Mouse (Mus musculus) embryonic facial prominence, embryonic 12.5 days (tissue): Measurements from ENCODE around the gene Sema3e. TPM values are rescaled to one million over a fixed set of nuclear protein-coding genes. Genes with fewer than 3 reads are reported as not detected.

Experiments used
- ATAC-seq: fragments of 200-750 bp; cut with Nextera tagmentation; 2 replicates; pipeline ENCODE4 v1.8.0; 2017; ENCODE audit not compliant: insufficient number of reproducible peaks, insufficient read depth, low FRiP score, low TSS enrichment
- H3K27ac ChIP-seq: fragments of 300-500 bp; sonication (generic); 2 replicates; pipeline ENCODE4 v1.5.1; 2016; ENCODE audit warnings: mild to moderate bottlenecking
- H3K27me3 ChIP-seq: fragments of 300-500 bp; sonication (generic); 2 replicates; pipeline ENCODE4 v1.6.1; 2016; ENCODE audit warnings: mild to moderate bottlenecking, moderate library complexity
- H3K36me3 ChIP-seq: fragments of 300-500 bp; sonication (generic); 2 replicates; pipeline ENCODE4 v1.6.1; 2016; ENCODE audit warnings: mild to moderate bottlenecking
- H3K4me1 ChIP-seq: fragments of 300-500 bp; sonication (generic); 2 replicates; pipeline ENCODE4 v1.6.1; 2016
- H3K4me2 ChIP-seq: fragments of 300-500 bp; sonication (generic); replicated peaks from 2 replicates; pipeline ENCODE4 v1.6.1; 2016; ENCODE audit warnings: mild to moderate bottlenecking, moderate library complexity
- H3K4me3 ChIP-seq: fragments of 300-500 bp; sonication (generic); 2 replicates; pipeline ENCODE4 v1.5.1; 2016; ENCODE audit warnings: mild to moderate bottlenecking
- H3K9ac ChIP-seq: fragments of 300-500 bp; sonication (generic); 2 replicates; pipeline ENCODE4 v1.6.1; 2016; ENCODE audit warnings: mild to moderate bottlenecking, moderate library complexity
- H3K9me3 ChIP-seq: fragments of 300-500 bp; sonication (generic); 2 replicates; pipeline ENCODE4 v1.6.1; 2016; ENCODE audit warnings: mild to moderate bottlenecking, moderate library complexity
- WGBS: fragments of 180-500 bp; shearing (Covaris S2); methylation state at CpG from one replicate; pipeline ENCODE4 v1.1.7; 2016; 5-methylcytosine and 5-hydroxymethylcytosine counted together
- polyA plus RNA-seq: library from polyadenylated mRNA; unstranded; fragments of >200 nt; fragmentation: Nextera tagmentation; extraction: Ambion mirVana; gene quantifications from 2 replicates; pipeline ENCODE4 v1.2.1, GENCODE M21; 2016

Gene Sema3e
- polyA plus RNA-seq, 1 experiment from 2014 or later = 3.2 TPM

- no peak overlapping the region for H3K9ac ChIP-seq
- no peak overlapping the region for H3K27ac ChIP-seq
- H3K4me3 ChIP-seq = no peak overlapping the region
- no peaks in the 10 kb centered on the region for H3K27me3 ChIP-seq
- H3K9me3 ChIP-seq = no peaks in the 10 kb centered on the region
- 83% methylated on average over 5 of the region's 5 CpGs for WGBS
- no peak overlapping the region for H3K4me2 ChIP-seq
- ATAC-seq = no peak
- H3K4me1 ChIP-seq = no peaks in the 10 kb centered on the region
- no peaks in the 10 kb centered on the region for H3K36me3 ChIP-seq
These were observed 137.5 kb downstream of the Sema3e start for GRCm38 (mm10) chr5:14162579-14162978.

DNA sequence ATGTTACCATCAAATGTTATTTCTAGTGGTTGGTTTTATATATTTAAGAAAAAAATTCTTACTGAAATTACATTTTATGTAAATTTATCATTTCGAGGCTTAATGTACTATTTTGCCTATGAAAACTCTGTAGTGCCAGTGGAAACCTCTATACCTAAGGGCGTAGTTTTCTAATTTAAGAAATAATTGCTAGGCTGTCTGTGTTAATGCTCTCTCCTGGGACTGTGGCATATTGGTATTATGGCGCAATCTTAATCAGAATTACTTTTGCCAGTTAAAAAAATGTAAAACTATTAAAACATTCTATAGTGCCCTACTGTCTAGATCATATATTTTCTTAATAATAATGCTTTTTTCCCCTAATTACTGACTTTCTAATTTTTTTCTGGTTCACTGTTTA, 138.2 kb downstream of the Sema3e start:
- 86% methylated on average over 3 of the region's 3 CpGs for WGBS

DNA sequence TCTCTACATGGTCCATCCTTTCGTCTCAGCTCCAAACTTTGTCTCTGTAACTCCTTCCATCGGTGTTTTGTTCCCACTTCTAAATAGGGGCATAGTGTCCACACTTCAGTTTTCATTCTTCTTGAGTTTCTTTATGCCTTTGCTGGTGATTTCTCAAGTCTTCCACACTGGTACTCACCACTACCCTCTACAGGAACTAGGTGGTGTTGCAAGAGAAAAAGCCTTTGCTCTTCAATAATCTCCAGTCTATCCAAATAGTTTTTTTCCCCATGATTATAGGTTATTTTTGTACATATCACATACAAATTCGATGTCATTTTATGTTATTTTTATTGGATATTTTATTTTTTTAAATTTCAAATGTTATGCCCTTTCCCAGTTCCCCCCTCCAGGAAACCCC, 142.7 kb downstream of the Sema3e start:
- Histone ChIP-seq H3K36me3 (no peaks in the 10 kb centered on the region), H3K27me3 (no peaks in the 10 kb centered on the region), H3K27ac (no peak overlapping the region), H3K9me3 (no peaks in the 10 kb centered on the region), H3K9ac (no peak overlapping the region), H3K4me2 (no peak overlapping the region), H3K4me1 (no peaks in the 10 kb centered on the region), H3K4me3 (no peak overlapping the region)
- 69% methylated on average over 3 of the region's 3 CpGs for WGBS
- ATAC-seq = no peak

More for the DNA sequence above, 138.2 kb downstream of the Sema3e start:
- no peak for ATAC-seq
- Histone ChIP-seq H3K36me3 (no peaks in the 10 kb centered on the region), H3K4me3 (no peak overlapping the region), H3K4me2 (no peak overlapping the region), H3K4me1 (no peaks in the 10 kb centered on the region), H3K27ac (no peak overlapping the region), H3K9me3 (no peaks in the 10 kb centered on the region), H3K9ac (no peak overlapping the region), H3K27me3 (no peaks in the 10 kb centered on the region)

- Histone ChIP-seq H3K9me3 (no peaks in the 10 kb centered on the region), H3K4me2 (no peak overlapping the region), H3K27me3 (no peaks in the 10 kb centered on the region), H3K36me3 (no peaks in the 10 kb centered on the region), H3K4me1 (0 out of 2 replicates have a peak, but pooled peaks cover 2% of the 10 kb centered on the region), H3K27ac (no peak overlapping the region), H3K4me3 (no peak overlapping the region), H3K9ac (no peak overlapping the region)
- 69% methylated on average over 10 of the region's 10 CpGs for WGBS
- no peak for ATAC-seq
These were observed 148.5 kb downstream of the Sema3e start for GRCm38 (mm10) chr5:14173355-14174183.

DNA sequence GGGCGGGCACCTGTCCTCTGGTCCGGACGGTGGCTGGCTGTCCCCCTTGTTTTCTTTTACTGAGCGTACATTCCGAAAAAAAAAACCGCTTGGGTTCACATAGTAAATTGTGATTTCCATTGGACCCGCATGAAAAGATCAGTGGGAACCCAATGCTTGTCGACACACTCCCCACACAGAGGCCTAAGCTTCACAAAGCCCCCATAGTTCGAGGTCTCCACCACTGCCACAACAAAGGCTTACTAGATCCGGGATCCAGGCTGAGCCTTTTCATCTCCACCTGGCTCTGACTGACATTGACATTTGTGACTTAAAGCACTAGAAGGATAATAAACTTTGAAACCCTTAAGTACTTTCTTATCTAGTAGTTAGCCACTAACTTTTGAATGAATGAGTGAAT, 155.5 kb downstream of the Sema3e start:
- H3K9me3 ChIP-seq = no peaks in the 10 kb centered on the region
- 87% methylated on average over 10 of the region's 10 CpGs for WGBS
- H3K4me3 ChIP-seq = no peak overlapping the region
- ATAC-seq = no peak
- no peaks in the 10 kb centered on the region for H3K27me3 ChIP-seq
- H3K27ac ChIP-seq = no peak overlapping the region
- no peak overlapping the region for H3K9ac ChIP-seq
- no peaks in the 10 kb centered on the region for H3K36me3 ChIP-seq
- H3K4me1 ChIP-seq = no peaks in the 10 kb centered on the region
- no peak overlapping the region for H3K4me2 ChIP-seq

DNA sequence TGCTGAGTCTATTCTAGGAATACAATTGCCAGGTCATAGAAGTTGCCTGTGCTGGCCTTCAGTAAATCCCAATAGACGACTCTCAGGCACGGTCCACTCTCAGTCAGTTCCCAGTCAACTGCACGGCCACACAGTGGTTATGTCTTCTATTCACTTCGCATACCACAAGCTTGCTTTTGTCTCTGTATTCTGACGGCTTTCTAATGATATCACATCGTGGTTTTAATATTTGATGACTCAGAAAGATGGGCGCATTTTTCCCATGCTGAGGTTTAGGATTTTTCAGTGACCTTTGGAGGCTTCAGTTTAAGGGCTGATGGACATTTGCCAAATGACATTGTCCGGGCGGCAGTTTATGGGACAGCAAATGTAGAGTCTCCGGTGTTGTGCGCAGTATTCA, 157.1 kb downstream of the Sema3e start:
- H3K27ac ChIP-seq = no peak overlapping the region
- no peak overlapping the region for H3K9ac ChIP-seq
- WGBS = 88% methylated on average over 11 of the region's 11 CpGs
- H3K9me3 ChIP-seq = no peaks in the 10 kb centered on the region
- no peaks in the 10 kb centered on the region for H3K27me3 ChIP-seq
- no peak overlapping the region for H3K4me2 ChIP-seq
- H3K4me3 ChIP-seq = no peak overlapping the region
- no peaks in the 10 kb centered on the region for H3K4me1 ChIP-seq
- ATAC-seq = no peak
- no peaks in the 10 kb centered on the region for H3K36me3 ChIP-seq

DNA sequence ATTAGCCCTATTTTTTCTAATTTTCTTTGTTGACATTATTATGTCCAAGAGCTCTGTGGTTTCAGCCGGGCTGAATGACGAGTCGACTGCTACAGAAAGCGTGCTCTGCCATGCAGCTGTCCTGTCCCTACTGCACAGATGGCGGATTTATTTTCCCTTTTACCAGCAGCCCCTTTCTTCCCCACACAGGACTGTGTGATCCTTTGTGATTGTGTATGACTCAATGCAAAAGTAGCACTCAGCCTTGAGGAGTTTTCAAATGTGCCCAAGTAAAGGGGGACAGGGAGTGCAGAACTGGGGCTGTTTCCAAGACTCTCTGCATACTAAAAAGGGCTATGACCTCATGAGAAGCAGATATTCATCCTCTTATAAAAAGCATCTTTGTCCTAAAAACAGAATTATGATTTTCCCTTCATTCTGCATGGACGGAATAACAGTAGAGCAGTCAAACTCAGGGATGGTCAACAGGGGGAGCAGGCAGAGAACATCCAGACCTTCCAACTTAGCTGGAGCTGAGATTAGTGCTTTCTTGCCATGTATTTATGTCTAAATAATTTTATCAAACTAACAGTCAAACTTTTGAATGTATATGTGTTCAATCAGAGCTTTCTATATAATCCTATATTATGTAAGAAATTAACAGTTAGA, 170.2 kb downstream of the Sema3e start:
- Histone ChIP-seq H3K27me3 (no peaks in the 10 kb centered on the region), H3K9ac (no peak overlapping the region), H3K4me2 (no peak overlapping the region), H3K27ac (no peak overlapping the region), H3K36me3 (no peaks in the 10 kb centered on the region), H3K4me1 (no peaks in the 10 kb centered on the region), H3K4me3 (no peak overlapping the region), H3K9me3 (no peaks in the 10 kb centered on the region)
- peak; percentile 69; the same call in 1 of the 2 replicates for ATAC-seq
- 63% methylated on average over 6 of the region's 6 CpGs for WGBS

DNA sequence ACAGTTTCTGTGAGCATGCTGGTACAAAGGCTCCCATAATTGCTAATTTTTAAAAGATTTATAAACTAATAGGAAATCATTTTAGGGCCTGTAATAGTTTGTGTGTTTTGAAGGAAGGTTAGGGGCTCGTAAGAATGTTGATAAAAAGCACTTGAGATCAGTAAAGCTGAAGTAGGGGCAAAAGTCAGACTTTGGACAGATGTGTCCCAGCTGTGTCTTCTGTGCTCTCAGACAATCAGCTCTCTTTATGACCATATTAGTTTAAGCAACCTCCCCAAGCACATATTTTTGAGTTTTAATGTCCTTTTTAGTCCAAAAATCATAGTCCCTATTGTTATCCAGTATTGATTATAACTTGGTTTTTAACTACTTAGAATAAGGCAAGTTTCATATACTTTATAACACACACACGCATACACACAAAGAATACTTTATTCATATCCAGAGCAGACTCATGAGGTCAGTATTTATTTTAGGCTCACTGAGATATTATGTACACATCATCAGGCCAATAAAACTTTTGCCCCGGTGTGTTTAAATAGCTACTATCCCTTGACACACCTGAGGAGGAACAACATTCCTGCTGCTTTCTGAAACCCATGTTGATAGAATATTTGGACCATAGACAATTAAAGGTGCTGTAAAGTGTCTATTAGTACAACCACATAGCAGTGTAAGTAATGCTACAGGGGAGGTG, 173.4 kb downstream of the Sema3e start:
- Histone ChIP-seq H3K27ac (no peak overlapping the region), H3K4me1 (no peaks in the 10 kb centered on the region), H3K27me3 (no peaks in the 10 kb centered on the region), H3K4me3 (no peak overlapping the region), H3K9me3 (no peaks in the 10 kb centered on the region), H3K9ac (no peak overlapping the region), H3K36me3 (no peaks in the 10 kb centered on the region), H3K4me2 (no peak overlapping the region)
- no peak for ATAC-seq
- WGBS = 71% methylated on average over 3 of the region's 3 CpGs

- no peak for ATAC-seq
- Histone ChIP-seq H3K4me3 (no peak overlapping the region), H3K9me3 (no peaks in the 10 kb centered on the region), H3K4me1 (no peaks in the 10 kb centered on the region), H3K36me3 (no peaks in the 10 kb centered on the region), H3K27me3 (no peaks in the 10 kb centered on the region), H3K27ac (no peak overlapping the region), H3K9ac (no peak overlapping the region), H3K4me2 (no peak overlapping the region)
- WGBS = 81% methylated on average over 2 of the region's 2 CpGs
These were observed 181.7 kb downstream of the Sema3e start for GRCm38 (mm10) chr5:14206794-14207193.

GRCm38 (mm10) chr5:14209962-14210361, 184.9 kb downstream of the Sema3e start:
- no peak overlapping the region for H3K9ac ChIP-seq
- 72% methylated on average over 3 of the region's 3 CpGs for WGBS
- no peak for ATAC-seq
- no peaks in the 10 kb centered on the region for H3K27me3 ChIP-seq
- no peak overlapping the region for H3K4me2 ChIP-seq
- no peak overlapping the region for H3K27ac ChIP-seq
- H3K36me3 ChIP-seq = no peaks in the 10 kb centered on the region
- no peaks in the 10 kb centered on the region for H3K4me1 ChIP-seq
- H3K9me3 ChIP-seq = no peaks in the 10 kb centered on the region
- no peak overlapping the region for H3K4me3 ChIP-seq

DNA sequence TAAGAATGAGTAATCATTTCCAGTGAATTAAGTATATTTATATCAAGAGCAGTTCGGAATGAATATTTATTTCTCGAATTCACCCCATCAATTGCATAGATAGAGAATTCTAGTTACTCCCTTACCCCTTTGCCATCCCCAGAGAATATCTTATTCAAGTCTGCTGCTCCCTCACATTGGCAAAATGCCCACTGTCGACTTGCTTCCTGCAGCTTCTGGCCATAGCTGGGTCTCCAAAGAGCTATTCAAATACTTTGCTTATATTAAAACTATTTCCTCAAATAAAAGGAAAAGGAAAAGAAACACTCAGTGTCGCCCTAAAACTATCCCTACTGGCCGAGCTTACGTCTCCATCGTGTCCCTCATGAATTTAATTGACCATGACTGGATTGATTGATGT, 191.1 kb downstream of the Sema3e start:
- no peak overlapping the region for H3K4me3 ChIP-seq
- no peak overlapping the region for H3K27ac ChIP-seq
- no peaks in the 10 kb centered on the region for H3K9me3 ChIP-seq
- H3K9ac ChIP-seq = no peak overlapping the region
- H3K4me1 ChIP-seq = no peaks in the 10 kb centered on the region
- H3K27me3 ChIP-seq = no peaks in the 10 kb centered on the region
- WGBS = 65% methylated on average over 7 of the region's 7 CpGs
- H3K4me2 ChIP-seq = no peak overlapping the region
- no peak for ATAC-seq
- H3K36me3 ChIP-seq = no peaks in the 10 kb centered on the region

GRCm38 (mm10) chr5:14218677-14219076, 193.6 kb downstream of the Sema3e start:
- 75% methylated on average over 4 of the region's 4 CpGs for WGBS
- H3K9ac ChIP-seq = no peak overlapping the region
- no peaks in the 10 kb centered on the region for H3K36me3 ChIP-seq
- no peak overlapping the region for H3K4me3 ChIP-seq
- no peak overlapping the region for H3K27ac ChIP-seq
- H3K4me1 ChIP-seq = no peaks in the 10 kb centered on the region
- no peaks in the 10 kb centered on the region for H3K27me3 ChIP-seq
- H3K4me2 ChIP-seq = no peak overlapping the region
- H3K9me3 ChIP-seq = no peaks in the 10 kb centered on the region
- no peak for ATAC-seq
